Mouse (Mus musculus) adrenal gland, adult (tissue): ENCODE data around the gene Ctsh.
A peak's percentile ranks its signal among the peaks of the same experiment; 100 is the strongest.
"Not testable (repeated sequence)": the region's sequence is repeated elsewhere in the genome, so short reads cannot be mapped to it uniquely, and the experiment has no call there.

Experiments used
- DNase-seq, 2 experiments: peaks; one replicate each; pipeline ENCODE4 v3.0.0; 2022 to 2023; ENCODE audit warnings: low spot score in 1 of 2; ENCODE audit not compliant: inconsistent age in 2 of 2

The Ctsh gene

GRCm38 (mm10) chr9:90055911-90056310 lies 2.0 kb downstream of the Ctsh start:
- peak in 1 of 2 experiments; percentile 49 for DNase-seq

- no peak for DNase-seq
Measured at GRCm38 (mm10) chr9:90056716-90057115, 2.8 kb downstream of the Ctsh start.

- DNase-seq = peak; percentile 35 to 75
Measured at GRCm38 (mm10) chr9:90059828-90060573, 6.0 kb downstream of the Ctsh start.

DNA sequence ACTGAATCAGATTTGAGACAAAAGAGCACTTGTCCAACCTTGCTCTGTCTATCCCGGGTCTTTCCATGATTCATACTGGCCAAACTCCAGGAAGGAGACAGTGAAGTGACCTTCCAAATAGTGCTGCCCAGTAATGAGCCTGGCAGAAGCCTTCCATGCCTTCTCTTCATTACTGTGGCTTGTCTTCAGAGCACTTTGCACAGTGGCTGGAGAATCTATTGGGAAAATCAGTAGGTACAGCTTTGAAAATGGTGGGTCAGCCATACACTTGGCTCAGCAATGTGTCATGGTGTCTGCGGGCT lies 6.6 kb downstream of the Ctsh start:
- peak; percentile 76 to 94 for DNase-seq

DNA sequence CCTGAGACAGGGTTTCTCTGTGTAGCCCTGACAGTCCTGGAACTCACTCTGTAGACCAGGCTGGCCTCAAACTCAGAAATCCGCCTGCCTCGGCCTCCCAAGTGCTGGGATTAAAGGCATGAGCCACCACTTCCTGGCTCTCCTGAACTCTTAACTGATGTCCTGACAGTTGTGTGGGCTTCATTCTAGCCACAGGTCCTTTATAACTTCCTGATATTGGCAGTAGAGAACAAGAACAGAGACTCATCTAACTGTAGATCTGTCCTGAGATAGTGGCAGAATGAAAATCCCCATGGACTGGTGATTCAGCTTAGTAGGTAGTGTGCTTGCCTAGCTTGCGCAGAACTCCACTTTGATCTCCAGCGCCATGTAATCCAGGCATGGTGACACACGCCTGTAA lies 7.0 kb downstream of the Ctsh start:
- DNase-seq = not testable (repeated sequence)

GRCm38 (mm10) chr9:90067341-90067740 lies 13.4 kb downstream of the Ctsh start:
- DNase-seq = no peak

DNA sequence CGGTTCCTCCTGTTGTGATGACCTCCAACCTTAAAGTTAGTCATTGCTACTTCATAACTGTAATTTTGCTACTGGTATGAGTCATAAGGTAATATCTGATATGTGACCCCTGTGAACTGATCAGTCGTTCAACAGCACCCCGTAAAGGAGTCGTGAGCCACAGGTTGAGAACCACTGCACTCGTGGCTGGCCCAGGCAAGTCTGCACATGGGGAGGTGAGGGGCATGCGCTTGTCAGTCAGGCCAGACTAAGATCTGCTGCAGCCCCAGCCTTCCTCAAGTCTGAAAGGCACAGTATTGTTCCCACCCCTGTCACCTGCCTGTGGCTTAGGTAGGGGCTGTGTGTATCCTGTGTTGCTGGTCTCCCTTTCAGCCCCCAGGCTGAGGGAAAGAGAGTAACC lies 14.8 kb downstream of the Ctsh start:
- no peak for DNase-seq

GRCm38 (mm10) chr9:90069485-90069884 lies 15.5 kb downstream of the Ctsh start:
- DNase-seq = peak; percentile 54 to 70

GRCm38 (mm10) chr9:90070174-90070573 lies 16.2 kb downstream of the Ctsh start:
- DNase-seq = no peak

- no peak for DNase-seq
Measured at GRCm38 (mm10) chr9:90075336-90075735, 21.4 kb downstream of the Ctsh start.

- DNase-seq = no peak
Measured at GRCm38 (mm10) chr9:90076131-90076530, 22.2 kb downstream of the Ctsh start.

GRCm38 (mm10) chr9:90076849-90077461 lies 23.0 kb downstream of the Ctsh start:
- peak; percentile 79 to 94 for DNase-seq

GRCm38 (mm10) chr9:90081961-90082360 lies 28.0 kb downstream of the Ctsh start:
- DNase-seq = not testable (repeated sequence)

DNA sequence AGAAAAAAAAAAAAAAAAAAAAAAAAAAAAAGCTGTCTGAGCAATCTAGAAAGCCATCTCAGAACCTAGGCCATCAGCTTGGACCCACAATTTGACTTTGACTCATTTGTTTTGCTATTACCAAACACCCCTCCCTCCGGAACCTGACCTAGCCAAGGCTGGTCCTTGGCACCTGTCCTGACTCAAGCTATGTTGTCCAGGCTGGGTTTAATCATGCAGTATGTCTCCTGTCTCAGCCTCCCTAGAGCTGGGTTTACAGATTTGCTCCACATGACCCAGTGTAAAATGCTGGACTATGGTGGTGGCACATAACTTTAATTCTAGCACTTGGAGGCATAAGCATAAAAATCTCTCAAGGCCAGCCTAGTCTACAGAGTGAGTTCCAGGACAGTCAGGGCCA lies 29.0 kb downstream of the Ctsh start:
- DNase-seq = peak in 1 of 2 experiments; percentile 70

DNA sequence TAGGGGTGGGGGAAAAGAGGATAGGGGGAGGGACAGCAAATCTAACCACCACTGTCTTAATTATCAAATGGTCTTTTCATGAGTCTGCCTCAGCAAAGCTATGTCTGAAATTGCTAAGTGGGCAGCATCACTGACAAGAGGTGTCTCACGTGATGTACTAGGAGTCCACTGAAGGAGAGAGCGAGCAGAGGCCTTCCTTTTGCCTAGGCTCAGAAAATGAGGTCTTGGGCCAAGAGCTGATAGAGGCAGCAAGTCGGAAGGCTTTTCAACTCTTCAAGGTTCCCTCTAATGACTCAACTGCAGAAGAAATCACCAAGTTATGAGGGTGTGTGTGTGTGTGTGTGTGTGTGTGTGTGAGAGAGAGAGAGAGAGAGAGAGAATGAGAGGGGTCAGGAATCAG lies 30.2 kb downstream of the Ctsh start:
- DNase-seq = peak in 1 of 2 experiments; percentile 54

DNA sequence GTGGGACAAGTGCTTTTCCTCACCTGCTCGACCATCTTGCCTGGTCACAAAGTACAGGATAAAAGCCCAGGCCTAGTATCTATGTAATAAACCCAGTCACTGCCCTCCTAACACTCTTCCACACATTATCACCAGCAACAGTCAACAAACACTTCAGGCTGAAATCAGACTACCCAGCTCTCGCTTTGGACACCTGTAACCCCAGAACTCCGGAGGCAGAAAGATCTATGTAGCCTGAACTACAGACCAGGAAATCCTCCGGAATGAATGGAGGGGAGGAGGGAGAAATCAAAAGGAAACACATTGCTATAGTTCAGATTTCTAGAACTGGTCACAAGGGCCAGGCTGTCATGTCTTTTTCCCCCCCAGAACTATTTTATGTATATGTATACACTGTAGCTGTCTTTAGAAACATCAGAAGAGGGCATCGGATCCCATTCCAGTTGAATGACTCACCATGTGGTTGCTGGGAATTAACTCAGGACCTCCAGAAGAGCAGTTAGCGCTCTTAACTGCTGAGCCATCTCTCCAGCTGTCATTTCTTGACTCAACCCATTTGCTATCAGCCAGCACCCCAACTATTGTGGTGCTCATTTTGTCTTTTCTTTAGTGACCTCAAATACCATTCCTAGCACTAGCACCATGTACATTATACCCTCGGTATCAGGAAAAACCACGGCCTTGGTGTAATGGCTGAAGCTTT lies 31.0 kb downstream of the Ctsh start:
- DNase-seq = no peak

GRCm38 (mm10) chr9:90087906-90088485 lies 34.0 kb downstream of the Ctsh start:
- no peak for DNase-seq

- no peak for DNase-seq
Measured at GRCm38 (mm10) chr9:90089339-90090104, 35.6 kb downstream of the Ctsh start.

- DNase-seq = no peak
Measured at GRCm38 (mm10) chr9:90098934-90099333, 45.0 kb downstream of the Ctsh start.

DNA sequence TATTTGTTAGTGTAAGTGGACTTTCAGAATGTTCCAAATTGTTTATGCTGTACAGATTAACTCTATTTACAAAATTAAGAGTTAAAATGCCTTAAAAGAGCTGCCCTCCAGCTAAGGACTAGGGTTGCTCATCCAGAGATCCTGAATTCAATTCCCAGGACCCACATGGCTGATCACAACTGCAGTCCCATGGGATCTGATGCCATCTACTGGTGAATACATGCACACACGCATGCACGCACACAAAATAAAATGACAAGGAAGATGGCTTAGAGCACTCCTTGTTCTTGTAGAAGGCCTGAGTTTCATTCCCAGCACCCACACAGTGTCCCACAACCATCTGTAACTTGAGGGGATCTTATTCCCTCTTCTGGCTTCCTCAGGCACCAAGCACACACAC lies 46.8 kb downstream of the Ctsh start:
- peak in 1 of 2 experiments; percentile 54 for DNase-seq

DNA sequence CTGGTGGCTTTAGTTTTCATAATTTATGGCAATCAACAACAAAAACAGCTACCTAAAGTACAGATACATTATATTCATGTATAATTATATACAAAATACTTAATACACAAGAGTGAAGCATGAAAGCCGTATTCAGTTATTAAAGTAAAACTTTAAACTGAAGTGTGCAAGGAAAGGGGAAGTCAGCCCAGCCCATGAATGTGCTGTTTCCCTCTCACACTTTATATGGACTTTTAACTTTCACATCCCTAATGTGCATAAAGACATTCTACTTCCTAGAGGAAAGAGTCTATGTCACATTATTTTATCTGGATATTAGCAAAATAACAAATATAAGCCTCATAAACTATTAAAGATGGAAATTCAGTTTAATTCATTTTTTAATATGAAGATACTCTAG lies 51.5 kb downstream of the Ctsh start:
- no peak for DNase-seq
